Mouse (Mus musculus) B cell, adult 62 days (primary cell): Measurements from ENCODE around the gene Hmgb4. TPM values are rescaled to one million over a fixed set of nuclear protein-coding genes. Genes with fewer than 3 reads are reported as not detected.

Source experiments
- total RNA-seq: library from RNA; stranded (reverse); gene quantifications from 4 replicates; pipeline ENCODE4 v1.2.4, GENCODE M21; 2023

Hmgb4 gene
- total RNA-seq: not detected in 4 replicates

GRCm38 (mm10) chr4:128260907-128261560 lies at the start of gene Hmgb4:
Gene Hmgb4 (minus strand): TSS chr4:128260957.

